Mouse (Mus musculus): ENCODE measurements around the gene Meox2. TPM values are rescaled to one million over a fixed set of nuclear protein-coding genes. Genes with fewer than 3 reads are reported as not detected.

Gene Meox2
- total RNA-seq (2023) = not detected

GRCm38 (mm10) chr12:37108390-37108738 is at the start of gene Meox2:
TSS of gene Meox2 (plus strand) at chr12:37108540.

Other genes starting within 250 kb of the Meox2 start
- gene Agmo, start 133.1 kb downstream of the Meox2 start, total RNA-seq (2023) = not detected

All from CD4-positive naive resting alpha-beta T cell, adult 76 days (primary cell).